ENCODE assay signal across 8 mouse cellular contexts in the genomic region with DNA sequence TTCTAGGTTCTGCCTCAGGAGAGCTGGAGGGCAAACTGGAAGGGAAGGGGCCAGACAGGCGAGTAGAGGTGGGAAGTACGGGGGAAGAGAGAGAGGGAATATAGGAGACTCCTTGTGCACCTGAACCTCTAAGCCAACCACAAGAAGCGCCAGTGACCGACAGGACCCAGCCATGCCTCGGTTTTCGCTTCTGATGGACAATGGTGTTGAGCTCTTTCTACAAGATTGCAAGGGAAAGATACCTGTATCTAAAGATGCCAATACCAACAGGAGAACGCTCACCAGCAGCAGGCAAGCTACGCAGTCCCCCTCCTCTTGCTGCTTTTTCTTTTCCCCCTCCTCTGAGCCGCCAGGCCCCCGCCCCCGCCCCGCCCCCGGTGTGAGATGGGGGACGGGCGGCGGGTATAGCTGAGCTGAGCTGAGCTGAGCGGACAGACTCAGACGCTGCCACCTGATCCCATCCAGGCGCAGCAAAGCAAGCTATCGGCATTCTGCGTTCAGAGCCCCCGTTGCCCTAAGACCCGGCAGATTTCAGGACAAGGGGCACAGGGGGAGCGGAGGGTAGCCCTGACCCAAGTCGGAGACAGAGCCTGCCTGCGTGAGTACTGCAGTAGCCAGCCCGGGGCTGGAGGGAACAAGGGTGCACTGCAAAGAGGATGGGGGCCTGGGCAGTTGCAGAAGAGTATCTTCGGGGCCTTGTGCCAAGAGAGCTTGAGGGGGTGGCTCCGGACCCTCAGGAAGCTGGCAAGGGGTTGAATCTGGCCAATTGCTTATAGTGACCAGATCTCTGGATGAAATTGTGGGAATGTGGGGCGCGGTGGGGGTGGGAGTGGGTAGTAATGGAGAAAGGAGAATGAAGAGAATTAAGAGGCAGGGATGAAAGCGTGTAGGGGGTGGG. TPM values are rescaled to one million over a fixed set of nuclear protein-coding genes. Genes with fewer than 3 reads are reported as not detected.
A peak's percentile ranks its signal among the peaks of the same experiment; 100 is the strongest.
DNase-seq lines count a peak whose midpoint lies in the region; ATAC-seq lines count a peak whose summit lies in the region.

Gal3st3 (plus strand) TSS at position 429 of the 898 bp plus-strand sequence.

- 8% methylated on average over 32 of the region's 32 CpGs for WGBS in heart, embryonic 12.5 days
- 6% methylated on average over 31 of the region's 32 CpGs for WGBS in neural tube, embryonic 12.5 days

- DNase-seq in heart, adult 18-20 months: no peak
- DNase-seq in heart, adult 9 months (ENCODE audit: low spot score in 2 of 2): no peak
- peak; percentile 61 for DNase-seq in cerebellum, adult 9-10 months
- peak in 1 of 2 experiments; percentile 56 for DNase-seq in left cerebral cortex, postnatal 10 days (ENCODE audit: extremely low spot score in 1 of 2, low spot score in 2 of 2)
- no peak for DNase-seq in gastrocnemius, postnatal 4 days (ENCODE audit: low spot score in 2 of 2)

- H3K9me3 ChIP-seq in heart, embryonic 12.5 days (replicated peaks): no peaks in the 10 kb centered on the region
- no peaks in the 10 kb centered on the region for H3K9me3 ChIP-seq in neural tube, embryonic 12.5 days

- peaks cover 40% of the 10 kb centered on the region for H3K4me1 ChIP-seq in heart, embryonic 12.5 days (replicated peaks)
- H3K4me1 ChIP-seq in neural tube, embryonic 12.5 days: peaks cover 25% of the 10 kb centered on the region

- intact Hi-C loops in left cerebral cortex, postnatal 10 days (cut with DNase I): no loop called here

- H3K9ac ChIP-seq in heart, embryonic 12.5 days: peak within 1 kb of the TSS; percentile 81
- peak within 1 kb of the TSS; percentile 71 for H3K9ac ChIP-seq in neural tube, embryonic 12.5 days

- peaks cover 8% of the 10 kb centered on the region for H3K36me3 ChIP-seq in heart, embryonic 12.5 days
- H3K36me3 ChIP-seq in neural tube, embryonic 12.5 days: peaks cover 5% of the 10 kb centered on the region; the same call in 1 of the 2 replicates

- no peak within 1 kb of the TSS for H3K27ac ChIP-seq in heart, embryonic 12.5 days (ENCODE audit: poor library complexity, severe bottlenecking)
- peak within 1 kb of the TSS; percentile 64 for H3K27ac ChIP-seq in neural tube, embryonic 12.5 days

- peaks cover 4% of the 10 kb centered on the region; the same call in 1 of the 2 replicates for H3K27me3 ChIP-seq in heart, embryonic 12.5 days (replicated peaks)
- no peaks in the 10 kb centered on the region for H3K27me3 ChIP-seq in neural tube, embryonic 12.5 days (replicated peaks)

- peak within 1 kb of the TSS; percentile 57 for H3K4me3 ChIP-seq in heart, embryonic 12.5 days
- peak within 1 kb of the TSS; percentile 54 for H3K4me3 ChIP-seq in neural tube, embryonic 12.5 days

- no peak for ATAC-seq in heart, embryonic 12.5 days (ENCODE audit: insufficient number of reproducible peaks, low FRiP score)
- 0 out of 2 replicates have a peak, but pooled peaks have one; percentile 43 for ATAC-seq in neural tube, embryonic 12.5 days (ENCODE audit: low FRiP score, low read depth)
- no peak for ATAC-seq in megakaryocyte-erythroid progenitor cell, adult 5-6 weeks (replicated peaks; ENCODE audit: low FRiP score, low TSS enrichment, poor library complexity, severe bottlenecking)

- H3K4me2 ChIP-seq in heart, embryonic 12.5 days: peak within 1 kb of the TSS; percentile 87
- peak within 1 kb of the TSS; percentile 76 for H3K4me2 ChIP-seq in neural tube, embryonic 12.5 days (replicated peaks)

RNA-seq across cellular contexts. Expression of gene Gal3st3, which starts in this region (rescaled TPM):
- total RNA-seq in heart, adult 18-20 months (2021): 10 to 100 TPM; 21.9 to 22.4 TPM
- 3.8 and 4.5 TPM in 2 replicates for polyA plus RNA-seq in heart, embryonic 12.5 days (2016; fragmentation: Nextera tagmentation; extraction: Ambion mirVana)
- 10 to 100 TPM; 84.1 to 90.3 TPM for total RNA-seq in left cerebral cortex, postnatal 10 days (2021)
- polyA plus RNA-seq in neural tube, embryonic 12.5 days (2016; fragmentation: Nextera tagmentation; extraction: Ambion mirVana): 18.6 and 19.4 TPM in 2 replicates
- under 1 TPM; 0.18 to 0.22 TPM for total RNA-seq in gastrocnemius, postnatal 4 days (2021)
- total RNA-seq in megakaryocyte-erythroid progenitor cell, adult 5-6 weeks (2014; fragmentation: Nextera tagmentation): not detected in 2 replicates
- not detected in 2 replicates for total RNA-seq in megakaryocyte-erythroid progenitor cell, adult 5-6 weeks (2017)

Comparison
In these comparisons a context has a peak if more than half of its experiments do, and no peak if none do; other contexts are left out.
1. RNA of gene Gal3st3 (total RNA-seq): 84.1 to 90.3 TPM in left cerebral cortex, postnatal 10 days and 21.9 to 22.4 TPM in heart, adult 18-20 months; 0.18 to 0.22 TPM in gastrocnemius, postnatal 4 days and not detected in megakaryocyte-erythroid progenitor cell, adult 5-6 weeks; every median in the first group is over 10 times any median in the second.